Mouse (Mus musculus) urinary bladder, postnatal 4 days (tissue): ENCODE results near the gene Ncln.
A peak's percentile ranks its signal among the peaks of the same experiment; 100 is the strongest.

Experiments used
- DNase-seq, 2 experiments: peaks; one replicate each; pipeline ENCODE4 v3.0.0; 2021 to 2022; ENCODE audit warnings: low spot score in 2 of 2

Gene Ncln

DNA sequence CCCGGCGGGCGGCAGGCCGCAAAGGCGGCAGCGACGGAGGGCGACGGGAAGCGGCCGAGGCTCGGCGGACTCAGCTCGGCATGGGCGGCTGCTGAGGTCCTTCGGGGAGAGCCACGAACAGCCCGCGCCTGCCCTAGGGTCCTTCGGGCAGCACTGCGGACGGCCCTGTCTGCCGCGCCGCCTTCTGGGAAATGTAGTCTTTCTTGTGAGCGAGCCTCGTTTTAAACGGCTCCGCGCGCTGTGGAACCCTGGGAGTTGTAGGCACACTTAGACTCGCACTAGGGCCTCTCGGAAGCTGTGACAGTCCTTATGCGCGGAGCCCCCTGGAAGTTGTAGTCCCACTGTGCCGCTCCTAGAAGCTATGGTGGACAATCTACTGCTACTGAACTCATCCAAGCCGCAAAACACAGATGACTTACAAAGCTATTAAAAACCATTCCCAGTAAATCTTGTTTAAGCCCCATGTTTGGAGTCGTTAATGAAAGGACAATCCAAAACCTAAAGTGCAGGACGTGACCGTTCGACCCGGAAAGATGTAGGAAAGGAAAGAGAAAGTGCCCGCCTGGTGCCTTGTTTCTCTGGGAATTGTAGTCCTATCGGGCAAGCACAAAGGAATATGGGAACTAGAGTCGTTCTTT lies at the start of gene Ncln:
Ncln (minus strand) TSS at position 129 of the 638 bp plus-strand sequence.
- DNase-seq, result peak; percentile 96 to 98

DNA sequence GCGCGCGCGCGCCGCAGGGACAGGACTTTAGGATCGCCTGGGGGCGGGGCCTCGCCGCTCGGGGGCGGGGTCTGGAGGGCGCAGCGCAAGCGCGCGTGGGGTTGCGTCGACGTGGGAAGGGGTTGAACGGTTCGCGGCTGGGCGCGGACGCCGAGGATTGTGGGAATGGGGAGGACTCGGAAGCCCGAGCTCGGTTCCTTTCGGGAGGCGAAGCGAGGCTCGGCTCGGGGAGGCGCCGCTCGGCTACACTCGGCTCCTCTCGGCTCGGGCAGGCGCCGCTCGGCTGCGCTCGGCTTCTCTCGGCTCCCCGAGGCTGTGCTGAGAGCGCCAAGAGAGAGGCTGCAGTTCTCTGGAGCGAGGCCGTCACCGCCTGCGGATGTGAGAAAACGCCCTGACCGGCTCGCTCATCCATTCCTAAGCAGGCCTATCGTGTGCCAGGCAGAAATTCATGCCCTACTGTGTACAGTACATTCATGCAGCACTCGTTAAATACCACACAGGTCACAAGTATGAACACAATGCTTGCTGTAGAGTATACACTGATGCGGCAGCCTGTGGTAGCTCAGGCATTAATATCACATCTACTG lies 49.1 kb upstream of the Ncln start, which contains the start of gene Gna11:
Gna11 (minus strand) TSS at position 30 of the 587 bp plus-strand sequence.
- peak; percentile 100 for DNase-seq

DNA sequence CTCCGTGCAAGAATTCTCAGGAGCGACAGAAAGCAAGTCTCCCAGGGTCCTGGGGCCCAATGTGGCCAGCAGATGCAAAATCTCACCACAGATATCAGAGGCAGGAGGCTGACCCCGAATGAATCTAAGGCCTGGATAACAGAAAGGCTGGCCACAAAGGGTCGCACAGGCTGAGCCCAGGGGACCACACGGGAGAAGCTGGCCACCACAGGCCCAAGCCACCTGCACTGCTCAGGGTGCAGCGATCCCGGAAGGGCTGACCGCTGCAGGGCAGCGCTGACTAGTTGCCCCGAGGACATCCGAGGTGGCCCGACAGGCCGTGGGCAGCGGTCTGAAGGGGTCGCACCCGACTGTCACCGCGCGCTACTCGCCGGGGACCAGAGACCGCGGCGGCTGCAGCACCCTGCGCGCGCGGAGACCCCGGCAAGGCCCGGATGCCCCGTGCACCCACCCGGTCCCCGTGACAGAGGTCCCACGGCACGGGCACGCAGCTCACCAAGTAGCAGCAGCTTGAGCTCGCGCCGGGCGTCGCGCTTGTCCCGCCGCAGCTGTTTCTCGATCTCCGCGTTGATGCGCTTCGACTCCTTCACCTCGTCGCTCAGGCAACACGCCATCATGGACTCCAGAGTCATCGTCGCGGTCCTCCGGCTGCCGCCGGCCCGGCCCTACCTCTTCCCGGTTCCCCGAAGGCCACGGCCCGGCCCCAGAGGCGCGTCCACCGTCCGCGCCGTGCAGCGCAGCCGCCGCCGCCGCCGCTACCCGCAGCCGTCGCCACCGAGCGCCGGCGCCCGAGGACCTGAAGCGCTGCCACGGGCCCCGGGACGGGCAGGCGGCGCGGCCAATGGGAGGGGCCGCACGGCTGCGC lies 48.3 kb upstream of the Ncln start:
- DNase-seq, result no peak

DNA sequence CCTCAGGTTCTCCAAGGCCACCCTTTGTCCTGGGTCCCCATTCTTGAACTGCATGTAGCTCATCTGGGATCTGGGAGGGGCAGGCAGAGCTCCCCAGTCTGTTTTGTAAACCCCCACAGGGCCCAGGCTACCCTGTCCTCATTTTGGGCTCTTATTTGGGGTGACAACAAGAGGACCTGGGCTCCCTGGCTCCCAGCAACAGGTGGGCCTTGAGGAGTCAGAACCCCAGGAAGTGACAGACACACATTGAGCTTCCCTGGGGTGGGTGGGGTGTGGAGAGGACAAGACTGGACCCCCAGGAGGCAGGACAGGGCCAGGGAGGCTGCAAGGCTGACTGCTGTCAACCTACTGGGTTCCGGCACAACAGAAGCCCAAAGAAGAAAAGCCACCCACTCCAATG lies 47.4 kb upstream of the Ncln start:
- DNase-seq, result no peak

DNA sequence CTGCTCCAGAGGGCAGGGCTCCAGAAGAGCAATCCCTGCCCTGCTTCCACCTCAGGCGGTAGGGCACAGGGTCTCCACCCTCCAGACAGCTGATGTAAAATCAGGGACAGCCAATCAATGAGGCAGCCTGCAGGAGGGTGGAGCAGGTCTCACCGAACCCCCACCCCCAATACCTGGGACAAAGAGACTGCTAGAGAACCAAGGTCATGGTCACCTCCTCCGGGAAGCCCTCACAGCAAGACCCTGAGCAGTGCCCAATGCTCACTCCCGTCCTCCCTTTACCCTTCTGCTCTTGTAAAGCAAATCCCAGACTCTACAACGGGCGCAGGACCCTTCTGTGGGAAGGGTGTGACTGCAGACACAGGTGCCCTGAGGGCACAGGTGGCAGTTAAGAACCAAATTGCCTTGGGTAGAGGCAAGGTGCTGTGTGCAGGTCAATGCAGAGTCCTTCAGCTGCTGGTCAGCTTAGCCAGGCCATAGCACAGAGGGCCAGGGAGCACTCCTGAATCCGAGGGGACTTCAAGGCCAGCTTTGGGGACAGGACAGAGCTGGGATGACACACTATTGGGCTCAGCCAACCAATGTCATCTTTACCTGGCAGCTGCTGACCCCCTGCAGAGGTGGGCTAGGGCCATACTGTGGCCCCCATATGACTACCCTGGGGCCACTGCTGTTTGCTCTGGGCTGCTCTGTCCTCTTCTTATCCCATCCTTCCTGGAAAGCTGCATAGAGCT lies 46.7 kb upstream of the Ncln start:
- DNase-seq, result no peak

DNA sequence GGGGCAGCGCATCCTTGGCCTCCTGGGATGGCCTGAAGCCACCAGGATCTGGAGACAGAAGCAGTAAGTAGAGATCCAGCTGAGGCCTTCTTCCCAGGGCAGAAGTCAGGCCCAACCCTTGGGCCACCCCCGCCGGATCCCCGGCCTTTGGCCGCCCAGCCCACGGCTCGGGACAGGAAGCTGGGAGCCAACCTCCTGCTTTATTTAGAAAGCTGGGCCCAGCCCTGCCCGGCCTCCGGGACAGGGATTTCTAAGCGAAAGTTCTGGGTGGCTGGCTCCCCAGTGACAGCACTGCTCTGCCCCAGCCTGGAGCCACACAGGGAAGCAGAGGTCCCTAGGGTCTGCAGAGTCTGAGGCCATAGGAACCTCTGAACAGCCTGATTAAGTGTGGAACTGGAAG lies 45.6 kb upstream of the Ncln start:
- no peak for DNase-seq

DNA sequence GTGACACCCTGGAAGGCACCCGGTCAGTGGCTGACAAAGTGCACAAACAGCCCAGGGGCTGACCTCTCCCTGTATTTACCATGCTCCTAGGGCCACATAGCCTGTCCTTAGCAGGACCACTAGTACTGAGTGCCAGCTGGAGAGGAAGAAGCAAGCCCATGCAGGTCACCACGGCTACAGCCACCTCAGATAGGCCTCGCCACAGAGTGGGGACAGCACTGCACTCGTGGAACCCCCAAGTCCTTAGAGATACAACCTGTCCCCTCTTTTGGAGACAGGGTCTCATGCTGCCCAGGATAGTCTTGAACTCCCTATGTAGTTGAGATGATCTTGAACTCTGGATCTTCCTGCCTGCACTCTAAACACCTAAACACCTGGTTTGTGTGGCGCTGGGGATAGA lies 45.2 kb upstream of the Ncln start:
- no peak for DNase-seq

DNA sequence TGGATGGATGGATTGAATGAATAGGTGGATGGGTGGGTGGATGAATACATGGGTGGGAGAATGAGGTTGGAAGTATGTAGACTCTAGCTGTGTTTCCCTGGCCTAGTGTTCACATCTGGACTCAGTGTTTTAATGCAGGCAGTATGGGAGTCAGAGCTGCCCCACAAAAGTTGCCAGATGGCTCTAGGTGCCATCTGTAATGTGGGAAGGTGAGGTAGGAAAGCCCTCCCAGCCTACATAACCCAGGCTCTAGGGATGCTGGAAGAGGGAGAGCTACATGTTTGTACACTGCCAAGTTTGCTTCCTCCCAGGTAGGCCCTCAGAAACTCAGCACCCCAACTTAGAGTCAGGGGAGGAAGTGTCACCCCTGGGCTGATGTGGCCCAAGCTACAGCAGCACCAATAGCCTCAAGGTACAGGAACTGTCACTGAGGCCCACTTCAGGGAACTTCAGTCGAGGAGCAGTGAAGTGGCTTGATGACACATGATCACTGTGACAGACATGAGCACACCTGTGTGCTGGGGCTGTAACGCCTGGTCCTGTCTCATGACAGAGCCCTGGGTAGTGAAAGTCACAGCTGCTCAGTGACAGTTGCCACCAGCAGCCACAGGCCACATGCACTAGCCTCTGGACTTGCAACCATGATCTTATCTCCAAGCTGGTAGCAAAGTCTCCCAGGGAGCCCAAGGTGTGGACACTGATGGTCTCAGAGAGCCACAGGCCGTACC lies 42.3 kb upstream of the Ncln start:
- DNase-seq, result no peak

DNA sequence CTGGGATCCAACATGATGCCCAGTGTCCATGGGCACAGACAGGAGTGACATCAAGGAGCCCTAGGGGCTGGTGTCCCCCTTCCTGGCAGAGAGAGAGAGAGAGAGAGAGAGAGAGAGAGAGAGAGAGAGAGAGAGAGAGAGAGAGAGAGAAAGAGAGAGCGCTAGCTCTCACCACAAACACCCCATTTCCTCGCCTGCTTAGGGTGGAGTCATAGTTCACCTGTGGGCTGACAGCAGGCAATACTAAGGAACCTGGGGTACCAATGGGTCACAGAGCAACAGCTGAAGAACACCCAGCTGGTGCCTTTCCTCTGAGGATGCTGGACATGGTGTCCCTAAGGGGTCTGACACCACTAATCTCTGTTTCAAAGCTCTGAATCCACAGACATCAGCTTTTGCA lies 41.2 kb upstream of the Ncln start:
- no peak for DNase-seq

DNA sequence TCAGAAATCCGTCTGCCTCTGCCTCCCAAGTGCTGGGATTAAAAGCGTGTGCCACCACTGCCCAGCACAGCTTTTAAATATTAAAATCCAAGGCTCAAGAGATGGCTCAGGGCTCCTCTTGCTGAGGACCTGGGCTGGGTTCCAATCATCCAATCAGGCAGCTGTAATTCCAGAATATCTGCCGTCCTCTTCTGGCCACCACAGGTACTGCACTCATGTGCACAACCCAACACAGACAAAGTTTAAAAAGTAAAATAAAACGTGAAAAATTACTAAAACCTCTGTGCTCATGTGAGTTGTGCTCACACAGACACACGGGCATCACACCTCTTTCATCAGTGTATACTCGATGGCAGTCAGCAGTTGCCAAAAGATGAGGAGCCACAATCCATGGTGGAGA lies 40.5 kb upstream of the Ncln start:
- DNase-seq, result no peak

DNA sequence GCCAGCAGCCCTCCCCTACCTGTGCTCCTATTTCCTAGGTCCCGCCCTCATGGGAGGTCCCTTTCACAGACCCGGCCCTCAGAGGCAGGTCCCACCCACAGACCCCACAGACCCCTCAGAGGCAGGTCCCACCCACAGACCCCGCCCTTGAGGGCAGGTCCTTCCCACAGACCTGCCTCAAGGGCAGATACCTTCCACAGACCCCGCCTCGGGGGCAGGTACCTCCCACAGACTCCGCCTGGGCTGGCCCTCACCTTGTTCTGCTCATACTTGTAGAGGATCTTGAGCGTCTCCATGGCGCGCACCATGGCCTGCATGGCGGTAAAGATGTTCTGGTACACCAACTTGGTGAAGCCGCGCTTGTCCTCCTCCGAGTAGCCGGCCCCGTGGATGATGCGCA lies 38.6 kb upstream of the Ncln start:
- no peak for DNase-seq

DNA sequence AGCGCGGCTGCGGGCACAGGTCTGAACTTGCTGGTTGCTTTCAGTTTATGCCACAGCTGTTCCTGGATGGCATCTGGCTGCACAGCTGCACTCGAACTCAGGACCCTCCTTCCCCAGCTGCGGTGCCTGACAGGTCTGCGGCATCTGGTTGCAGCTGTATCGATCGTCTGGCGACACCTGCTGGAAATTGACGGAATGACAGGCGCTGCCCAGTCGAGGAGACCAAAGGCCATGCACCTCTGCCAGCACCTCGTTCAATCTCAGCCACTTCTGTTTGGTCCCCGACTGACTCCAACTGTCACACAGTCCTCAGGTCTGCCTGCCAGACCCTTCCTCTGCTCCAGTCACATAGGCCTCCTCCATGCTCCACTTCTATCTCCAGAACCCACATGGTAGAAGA lies 30.6 kb upstream of the Ncln start:
- DNase-seq, result peak; percentile 66 to 88

DNA sequence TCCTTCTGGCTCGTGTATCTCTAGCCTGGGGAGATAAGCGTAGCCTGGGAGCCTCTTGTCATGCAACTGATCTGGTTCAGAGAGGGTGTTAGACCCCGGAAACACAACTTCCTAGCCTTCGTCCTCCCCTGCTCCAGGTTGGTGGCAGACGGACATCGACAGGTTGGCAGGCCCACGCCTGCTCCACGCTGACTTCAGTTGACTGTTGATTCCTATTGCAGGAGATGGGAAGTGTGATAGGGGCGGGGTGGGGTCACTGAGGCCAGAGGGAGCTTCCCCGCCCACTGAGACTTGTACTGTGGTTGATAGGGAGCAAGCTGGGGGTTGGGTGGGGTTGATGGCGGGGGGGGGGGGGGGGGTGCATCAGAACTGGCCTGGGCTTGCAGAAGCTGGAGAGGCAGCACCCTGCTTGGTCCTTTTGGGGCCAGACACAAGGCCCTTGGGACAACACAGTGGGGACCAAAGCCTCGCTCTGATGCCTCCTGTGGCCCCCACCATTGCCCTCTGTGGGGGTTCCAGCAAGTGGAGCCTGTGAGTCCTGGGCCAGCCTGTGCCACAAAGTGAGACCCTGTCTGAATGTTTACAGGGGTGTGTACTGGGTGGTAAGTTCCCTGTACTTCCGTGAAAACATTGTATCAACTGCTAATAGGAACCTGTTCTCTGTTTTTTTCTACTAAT lies 29.0 kb upstream of the Ncln start:
- no peak for DNase-seq

DNA sequence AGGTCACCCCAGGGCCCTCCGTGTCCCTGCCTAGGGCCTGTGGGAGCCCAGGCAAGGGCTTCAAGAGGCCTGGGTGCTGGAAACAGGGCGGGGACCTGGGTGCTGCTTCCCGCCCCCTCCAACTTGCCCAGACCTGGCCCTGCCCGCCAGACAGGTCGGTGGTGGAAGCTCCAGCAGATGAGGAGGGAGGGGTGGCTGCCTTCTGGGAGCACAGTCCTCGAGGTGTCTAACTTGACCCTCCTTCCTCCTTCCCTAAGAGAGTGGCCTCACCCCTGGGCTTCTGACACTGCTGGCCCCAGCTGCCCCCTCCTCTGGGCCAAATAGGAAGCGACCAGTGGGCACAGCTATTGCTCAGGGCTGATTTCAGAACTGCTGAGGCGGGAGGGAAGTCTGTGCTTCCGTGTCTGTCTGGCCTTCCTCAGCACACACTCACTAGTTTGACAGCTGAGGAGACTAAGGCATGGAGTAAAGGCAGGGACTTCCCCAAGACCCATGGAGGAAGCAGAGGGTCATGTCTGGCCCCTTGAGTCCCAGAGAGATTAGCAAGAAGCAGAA lies 27.9 kb upstream of the Ncln start, which contains the start of gene Gna15:
Gna15 (minus strand) TSS at position 175 of the 555 bp plus-strand sequence.
- peak in 1 of 2 experiments; percentile 56 for DNase-seq

DNA sequence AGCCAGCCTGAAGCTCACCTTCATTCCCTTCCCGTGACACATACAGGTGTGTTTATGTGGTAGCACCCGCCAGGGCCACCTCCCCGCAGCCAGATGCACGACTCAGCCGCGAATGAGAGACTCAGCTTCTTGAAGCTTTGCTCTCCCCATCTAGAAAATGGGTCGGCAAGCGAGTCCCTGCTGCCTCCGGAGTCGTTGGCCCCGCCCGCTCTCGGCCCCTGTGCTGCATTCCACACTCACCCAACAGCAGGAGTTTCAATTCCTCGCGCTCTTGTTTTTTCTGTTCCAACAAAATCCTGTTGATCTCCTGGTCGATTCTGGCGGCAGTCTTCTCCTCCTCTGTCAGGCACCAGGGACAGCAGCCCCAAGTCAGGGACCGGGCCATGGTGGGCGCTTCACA lies 27.4 kb upstream of the Ncln start:
- no peak for DNase-seq

DNA sequence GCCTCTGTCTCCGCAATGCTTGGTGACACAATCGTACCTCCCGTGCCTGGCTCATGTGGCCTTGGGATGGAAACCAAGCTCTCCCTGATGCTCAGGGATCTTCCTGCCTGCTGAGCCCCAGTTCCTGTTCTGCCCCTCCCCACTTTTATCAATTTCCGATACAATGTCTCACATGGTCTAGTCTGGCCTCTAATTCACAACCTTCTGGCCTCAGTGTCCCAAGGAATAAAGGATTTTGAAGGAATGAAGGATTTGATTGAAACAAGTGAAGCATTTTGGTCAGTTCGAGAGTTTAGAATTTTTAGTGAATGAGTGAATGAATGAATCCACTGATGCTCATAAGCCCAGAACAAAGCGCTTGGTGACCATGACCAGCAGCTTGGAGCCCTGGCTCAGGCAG lies 26.9 kb upstream of the Ncln start:
- no peak for DNase-seq

DNA sequence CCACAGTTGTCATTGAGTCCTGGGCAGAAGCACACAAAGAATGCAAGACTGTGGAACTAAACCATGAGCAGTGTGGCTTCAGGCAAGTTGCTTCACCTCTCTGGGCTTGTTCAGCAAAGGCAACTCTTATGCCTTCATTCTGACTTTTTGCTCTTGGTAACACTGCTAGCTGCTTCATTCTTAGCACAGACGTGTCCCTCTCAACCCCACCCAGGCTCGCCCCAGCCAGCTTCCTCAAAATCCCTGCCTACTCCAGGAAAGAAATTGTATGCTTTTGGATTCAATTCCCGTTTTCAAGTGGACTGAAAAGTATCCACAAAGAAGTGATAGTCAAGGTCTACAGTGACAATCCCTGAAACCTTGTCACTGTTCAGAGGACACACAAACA lies 23.8 kb upstream of the Ncln start:
- no peak for DNase-seq

DNA sequence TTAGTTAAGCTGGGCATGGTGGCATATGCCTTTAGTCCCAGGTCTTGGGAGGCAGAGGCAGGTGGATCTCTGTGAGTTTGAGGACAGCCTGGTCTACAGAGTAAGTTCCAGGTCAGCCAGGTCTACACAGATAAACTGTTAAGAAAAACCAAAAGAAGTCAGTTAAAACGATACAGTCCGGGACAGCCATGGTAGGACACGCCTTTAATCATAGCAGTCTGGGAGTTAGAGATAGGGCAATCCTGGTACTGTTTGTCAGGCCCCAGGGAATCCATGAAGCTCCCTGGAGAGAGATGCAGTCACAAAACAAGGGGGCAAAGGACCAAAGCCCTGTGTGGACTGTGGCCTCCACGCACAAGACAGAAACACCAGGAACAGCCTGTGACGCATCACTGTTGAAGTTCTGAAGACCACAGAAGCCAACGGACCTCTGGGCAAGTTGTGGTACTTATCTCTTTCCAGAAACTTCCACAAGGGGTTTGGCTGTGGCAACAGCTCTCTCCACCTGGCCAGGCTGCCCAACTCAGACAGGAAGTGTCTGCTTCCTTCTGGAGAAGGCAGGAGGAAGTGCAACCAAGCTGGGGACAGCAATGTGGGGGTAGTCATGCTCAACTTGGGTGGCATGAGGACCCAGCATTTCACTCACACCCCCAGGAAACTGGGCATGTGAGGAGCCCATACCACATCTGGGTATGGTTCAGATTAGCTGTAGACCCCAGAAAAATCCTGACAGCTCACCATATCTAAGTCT lies 23.2 kb upstream of the Ncln start:
- no peak for DNase-seq

DNA sequence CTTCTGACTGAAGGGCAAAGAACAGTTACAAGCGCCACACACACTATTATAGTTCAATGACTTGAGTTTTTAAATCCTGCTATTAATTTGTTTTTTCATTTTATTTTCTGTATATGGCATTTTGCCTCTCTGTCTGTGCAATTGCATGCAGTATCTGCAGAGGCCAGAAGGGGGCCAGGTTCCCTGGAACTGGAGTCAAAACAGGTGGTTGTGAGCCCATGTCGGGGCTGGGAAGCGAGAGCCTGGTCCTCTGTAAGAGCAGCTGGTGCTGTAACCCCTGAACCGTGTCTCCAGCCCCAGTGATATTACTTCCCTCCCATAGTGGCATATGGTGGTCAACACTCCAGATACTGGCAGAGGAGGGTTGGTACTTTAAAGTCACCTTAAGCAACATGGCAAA lies 22.4 kb upstream of the Ncln start:
- peak in 1 of 2 experiments; percentile 76 for DNase-seq

DNA sequence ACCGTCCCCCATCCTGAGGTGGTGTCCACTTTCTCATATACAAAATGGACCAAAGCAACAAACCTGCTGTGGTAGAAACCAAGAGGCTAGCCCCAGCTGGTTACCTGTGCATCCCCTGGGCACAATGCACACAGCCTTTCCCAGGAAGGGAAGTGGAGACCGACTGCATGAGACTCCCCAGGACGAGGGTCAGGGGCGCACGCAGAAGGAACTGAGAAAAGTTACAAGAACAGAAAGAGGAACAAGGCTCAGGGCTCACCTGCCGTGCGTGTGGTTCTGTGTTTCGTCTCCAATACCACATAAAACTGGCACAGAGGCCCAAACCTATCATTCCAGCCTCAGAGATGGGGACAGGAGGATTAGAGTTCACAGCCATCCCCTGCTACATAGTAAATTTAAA lies 21.0 kb upstream of the Ncln start:
- no peak for DNase-seq
